In genomic region chr17:83277948-83278924, GRCm38 (mm10) we compare ENCODE assay signal across 7 mouse cellular contexts.
DNase-seq lines count a peak whose midpoint lies in the region; TF ChIP-seq lines count a peak whose summit lies in the region.

No protein-coding gene starts in this region.

- peaks cover 57% of the 10 kb centered on the region for H3K4me1 ChIP-seq in hindbrain, embryonic 10.5 days (replicated peaks)
- peaks cover 65% of the 10 kb centered on the region for H3K4me1 ChIP-seq in megakaryocyte, embryonic 14.5 days
- peaks cover 31% of the 10 kb centered on the region for H3K4me1 ChIP-seq in thymus, adult 2 months (replicated peaks; ENCODE audit: control insufficient read depth, insufficient read depth, low read length)

- H3K9me3 ChIP-seq in hindbrain, embryonic 10.5 days = no peaks in the 10 kb centered on the region
- H3K9me3 ChIP-seq in megakaryocyte, embryonic 14.5 days = peaks cover 6% of the 10 kb centered on the region

- no peaks in the 10 kb centered on the region for H3K36me3 ChIP-seq in hindbrain, embryonic 10.5 days
- H3K36me3 ChIP-seq in megakaryocyte, embryonic 14.5 days (replicated peaks; ENCODE audit: low read length) = no peaks in the 10 kb centered on the region
- no peaks in the 10 kb centered on the region for H3K36me3 ChIP-seq in thymus, adult 2 months (ENCODE audit: control insufficient read depth, insufficient read depth, low read length)

- peak; percentile 12 for DNase-seq in spleen, adult 12 weeks (ENCODE audit: low spot score)
- no peak for DNase-seq in spleen, postnatal 4 days (ENCODE audit: low spot score in 2 of 2)
- no peak for DNase-seq in hindbrain, embryonic 10.5 days (ENCODE audit: low spot score)
- DNase-seq in thymus, adult 2 months = peak; percentile 45
- no peak for DNase-seq in layer of hippocampus, postnatal 25 days (ENCODE audit: extremely low spot score in 1 of 2, low spot score in 1 of 2)
- DNase-seq in cerebellum, adult 18-20 months = no peak

- peak overlapping the region; percentile 92 for H3K27ac ChIP-seq in hindbrain, embryonic 10.5 days
- H3K27ac ChIP-seq in thymus, adult 2 months (ENCODE audit: control insufficient read depth, insufficient read depth, low read length) = peak overlapping the region; percentile 94

- TF ChIP-seq CTCF in thymus, adult 2 months (IDR thresholded peaks at IDR 0.05; ENCODE audit: borderline replicate concordance, control insufficient read depth, extremely low read depth, insufficient read depth, low read length, poor library complexity) = no peak

- H3K4me3 ChIP-seq in hindbrain, embryonic 10.5 days = peak overlapping the region; percentile 66
- peak overlapping the region; percentile 92 for H3K4me3 ChIP-seq in megakaryocyte, embryonic 14.5 days (replicated peaks)
- no peak overlapping the region for H3K4me3 ChIP-seq in thymus, adult 2 months (ENCODE audit: control insufficient read depth, insufficient read depth, low read length)

- TF ChIP-seq POLR2A in thymus, adult 2 months (IDR thresholded peaks at IDR 0.05; ENCODE audit: control insufficient read depth, extremely low read depth, insufficient read depth, low read length, poor library complexity) = no peak

- 77% methylated on average over 14 of the region's 14 CpGs for WGBS in hindbrain, embryonic 10.5 days
- WGBS in thymus, adult 2 months = 6% methylated on average over 14 of the region's 14 CpGs

- peaks cover 32% of the 10 kb centered on the region for H3K27me3 ChIP-seq in hindbrain, embryonic 10.5 days (ENCODE audit: insufficient read depth, poor library complexity, severe bottlenecking)
- peaks cover 47% of the 10 kb centered on the region for H3K27me3 ChIP-seq in megakaryocyte, embryonic 14.5 days (replicated peaks)
- no peaks in the 10 kb centered on the region for H3K27me3 ChIP-seq in thymus, adult 2 months (ENCODE audit: control insufficient read depth, insufficient read depth, low read length)

Comparison
In these comparisons a context has a peak if more than half of its experiments do, and no peak if none do; other contexts are left out.
1. DNase-seq: peak in spleen, adult 12 weeks (single experiment) and thymus, adult 2 months (single experiment); none in spleen, postnatal 4 days (0 of 2), hindbrain, embryonic 10.5 days (single experiment), layer of hippocampus, postnatal 25 days (0 of 2) and cerebellum, adult 18-20 months (0 of 2).